Mouse (Mus musculus): ENCODE measurements around the gene Sh3tc1. TPM values are rescaled to one million over a fixed set of nuclear protein-coding genes. Genes with fewer than 3 reads are reported as not detected.

Sh3tc1 gene
- polyA plus RNA-seq, 1 experiment = 1.8 TPM

GRCm38 (mm10) chr5:35695815-35696214 is 44.0 kb downstream of the Sh3tc1 start:
- TF ChIP-seq CTCF (IDR thresholded peaks at IDR 0.05; ENCODE audit: borderline replicate concordance, extremely low read depth, insufficient read depth, insufficient read length) (peak; percentile 53; the same call in 1 of the 2 replicates), POLR2A (IDR thresholded peaks at IDR 0.05; ENCODE audit: borderline replicate concordance, extremely low read depth, insufficient read depth, insufficient read length, poor library complexity, severe bottlenecking) (no peak)
- DNase-seq (ENCODE audit: low read depth) = peak; percentile 58

- TF ChIP-seq POLR2A (IDR thresholded peaks at IDR 0.05; ENCODE audit: borderline replicate concordance, extremely low read depth, insufficient read depth, insufficient read length, poor library complexity, severe bottlenecking) (no peak), CTCF (IDR thresholded peaks at IDR 0.05; ENCODE audit: borderline replicate concordance, extremely low read depth, insufficient read depth, insufficient read length) (no peak)
- no peak for DNase-seq (ENCODE audit: low read depth)
These were observed 46.1 kb downstream of the Sh3tc1 start for GRCm38 (mm10) chr5:35693638-35694037.

- DNase-seq (ENCODE audit: low read depth) = no peak
- TF ChIP-seq POLR2A (IDR thresholded peaks at IDR 0.05; ENCODE audit: borderline replicate concordance, extremely low read depth, insufficient read depth, insufficient read length, poor library complexity, severe bottlenecking) (no peak), CTCF (IDR thresholded peaks at IDR 0.05; ENCODE audit: borderline replicate concordance, extremely low read depth, insufficient read depth, insufficient read length) (no peak)
These were observed 48.5 kb downstream of the Sh3tc1 start for GRCm38 (mm10) chr5:35691246-35691645.

- no peak for DNase-seq (ENCODE audit: low read depth)
- TF ChIP-seq POLR2A (IDR thresholded peaks at IDR 0.05; ENCODE audit: borderline replicate concordance, extremely low read depth, insufficient read depth, insufficient read length, poor library complexity, severe bottlenecking) (no peak), CTCF (IDR thresholded peaks at IDR 0.05; ENCODE audit: borderline replicate concordance, extremely low read depth, insufficient read depth, insufficient read length) (no peak)
These were observed 49.2 kb downstream of the Sh3tc1 start for GRCm38 (mm10) chr5:35690485-35691165.

GRCm38 (mm10) chr5:35689374-35689773 is 50.4 kb downstream of the Sh3tc1 start:
- TF ChIP-seq POLR2A (IDR thresholded peaks at IDR 0.05; ENCODE audit: borderline replicate concordance, extremely low read depth, insufficient read depth, insufficient read length, poor library complexity, severe bottlenecking) (no peak), CTCF (IDR thresholded peaks at IDR 0.05; ENCODE audit: borderline replicate concordance, extremely low read depth, insufficient read depth, insufficient read length) (no peak)
- DNase-seq (ENCODE audit: low read depth) = no peak

GRCm38 (mm10) chr5:35688851-35689250 is 50.9 kb downstream of the Sh3tc1 start:
- DNase-seq (ENCODE audit: low read depth) = no peak
- TF ChIP-seq CTCF (IDR thresholded peaks at IDR 0.05; ENCODE audit: borderline replicate concordance, extremely low read depth, insufficient read depth, insufficient read length) = no peak
- TF ChIP-seq POLR2A (IDR thresholded peaks at IDR 0.05; ENCODE audit: borderline replicate concordance, extremely low read depth, insufficient read depth, insufficient read length, poor library complexity, severe bottlenecking) = no peak

- TF ChIP-seq CTCF (IDR thresholded peaks at IDR 0.05; ENCODE audit: borderline replicate concordance, extremely low read depth, insufficient read depth, insufficient read length) (no peak), POLR2A (IDR thresholded peaks at IDR 0.05; ENCODE audit: borderline replicate concordance, extremely low read depth, insufficient read depth, insufficient read length, poor library complexity, severe bottlenecking) (no peak)
- DNase-seq (ENCODE audit: low read depth) = peak; percentile 17
These were observed 52.7 kb downstream of the Sh3tc1 start for GRCm38 (mm10) chr5:35687098-35687497.

- no peak for DNase-seq (ENCODE audit: low read depth)
- TF ChIP-seq CTCF (IDR thresholded peaks at IDR 0.05; ENCODE audit: borderline replicate concordance, extremely low read depth, insufficient read depth, insufficient read length) (no peak), POLR2A (IDR thresholded peaks at IDR 0.05; ENCODE audit: borderline replicate concordance, extremely low read depth, insufficient read depth, insufficient read length, poor library complexity, severe bottlenecking) (no peak)
These were observed 53.5 kb downstream of the Sh3tc1 start for GRCm38 (mm10) chr5:35686336-35686735.

GRCm38 (mm10) chr5:35685079-35685478 is 54.7 kb downstream of the Sh3tc1 start:
- no peak for DNase-seq (ENCODE audit: low read depth)
- TF ChIP-seq POLR2A (IDR thresholded peaks at IDR 0.05; ENCODE audit: borderline replicate concordance, extremely low read depth, insufficient read depth, insufficient read length, poor library complexity, severe bottlenecking) (no peak), CTCF (IDR thresholded peaks at IDR 0.05; ENCODE audit: borderline replicate concordance, extremely low read depth, insufficient read depth, insufficient read length) (no peak)

GRCm38 (mm10) chr5:35680958-35681357 is 58.8 kb downstream of the Sh3tc1 start:
- TF ChIP-seq CTCF (IDR thresholded peaks at IDR 0.05; ENCODE audit: borderline replicate concordance, extremely low read depth, insufficient read depth, insufficient read length) (peak; percentile 37; the same call in 1 of the 2 replicates), POLR2A (IDR thresholded peaks at IDR 0.05; ENCODE audit: borderline replicate concordance, extremely low read depth, insufficient read depth, insufficient read length, poor library complexity, severe bottlenecking) (no peak)
- DNase-seq (ENCODE audit: low read depth) = no peak

GRCm38 (mm10) chr5:35679256-35680155 is 60.3 kb downstream of the Sh3tc1 start, which contains the start of gene Htra3:
Gene Htra3 (minus strand): TSS chr5:35679782.
- no peak for DNase-seq (ENCODE audit: low read depth)
- no peak for TF ChIP-seq CTCF (IDR thresholded peaks at IDR 0.05; ENCODE audit: borderline replicate concordance, extremely low read depth, insufficient read depth, insufficient read length)
- TF ChIP-seq POLR2A (IDR thresholded peaks at IDR 0.05; ENCODE audit: borderline replicate concordance, extremely low read depth, insufficient read depth, insufficient read length, poor library complexity, severe bottlenecking) = no peak

Data from brain, embryonic 14.5 days (tissue).